Mouse (Mus musculus) liver, embryonic 16.5 days (tissue): Measurements from ENCODE around the gene Mpv17l2. TPM values are rescaled to one million over a fixed set of nuclear protein-coding genes. Genes with fewer than 3 reads are reported as not detected.

Experiments used
- ATAC-seq: fragments of 200-750 bp; cut with Nextera tagmentation; 2 replicates; pipeline ENCODE4 v1.8.0; 2017; ENCODE audit warnings: low read depth, mild to moderate bottlenecking, moderate number of reproducible peaks, moderate library complexity
- H3K27ac ChIP-seq: fragments of 300-500 bp; sonication (generic); 2 replicates; pipeline ENCODE4 v1.5.1; 2014; ENCODE audit warnings: mild to moderate bottlenecking, low read length
- H3K27me3 ChIP-seq: fragments of 300-500 bp; sonication (generic); 2 replicates; pipeline ENCODE4 v1.6.1; 2014; ENCODE audit warnings: low read depth, low read length, mixed read lengths; ENCODE audit not compliant: control insufficient read depth, insufficient read depth
- H3K36me3 ChIP-seq: fragments of 300-500 bp; sonication (generic); 2 replicates; pipeline ENCODE4 v1.6.1; 2014; ENCODE audit warnings: mild to moderate bottlenecking; ENCODE audit not compliant: control insufficient read depth, insufficient read depth
- H3K4me1 ChIP-seq: fragments of 300-500 bp; sonication (generic); 2 replicates; pipeline ENCODE4 v1.6.1; 2014; ENCODE audit warnings: low read depth, low read length, mixed read lengths; ENCODE audit not compliant: control insufficient read depth
- H3K4me2 ChIP-seq: fragments of 300-500 bp; sonication (generic); 2 replicates; pipeline ENCODE4 v1.6.1; 2014; ENCODE audit warnings: low read depth, low read length, mixed read lengths
- H3K4me3 ChIP-seq: fragments of 300-500 bp; sonication (generic); 2 replicates; pipeline ENCODE4 v1.5.1; 2014; ENCODE audit warnings: low read depth, mild to moderate bottlenecking, low read length
- H3K9ac ChIP-seq: fragments of 300-500 bp; sonication (generic); 2 replicates; pipeline ENCODE4 v1.6.1; 2014; ENCODE audit warnings: low read depth, low read length
- H3K9me3 ChIP-seq: fragments of 300-500 bp; sonication (generic); replicated peaks from 2 replicates; pipeline ENCODE4 v1.6.1; 2016; ENCODE audit warnings: low read length; ENCODE audit not compliant: control insufficient read depth
- WGBS: fragments of 180-500 bp; shearing (Covaris S2); extraction: QIAGEN DNeasy Blood & Tissue Kit; methylation state at CpG from one replicate; pipeline ENCODE4 v1.1.7; 2014; ENCODE audit not compliant: insufficient replicate concordance; 5-methylcytosine and 5-hydroxymethylcytosine counted together
- polyA plus RNA-seq: library from polyadenylated mRNA; unstranded; fragments of >200 nt; fragmentation: Nextera tagmentation; extraction: Ambion mirVana; gene quantifications from 2 replicates; pipeline ENCODE4 v1.2.1, GENCODE M21; 2015

Gene Mpv17l2
- polyA plus RNA-seq, 1 experiment from 2014 or later = 32.1 TPM

DNA sequence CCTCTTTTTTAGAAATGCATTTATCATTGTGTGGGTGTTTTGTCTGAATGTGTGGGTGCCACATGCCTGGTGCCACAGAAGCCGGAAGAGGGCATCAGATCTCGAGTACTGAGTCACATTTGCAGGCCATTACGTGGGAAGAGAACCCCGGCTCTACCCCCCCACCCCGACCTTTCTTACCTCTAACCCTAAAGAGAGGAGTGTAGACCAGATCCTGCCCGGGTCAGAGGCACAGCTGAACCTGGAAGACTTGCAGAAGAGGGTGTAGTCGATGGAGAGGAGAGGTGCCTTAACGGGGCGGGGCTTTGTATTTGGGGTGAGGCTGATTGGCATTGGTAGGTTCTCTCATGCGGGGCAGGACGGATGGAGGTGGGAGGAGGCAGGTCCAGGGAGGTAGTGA, 15.9 kb downstream of the Mpv17l2 start:
- Histone ChIP-seq H3K9ac (no peak overlapping the region), H3K9me3 (no peaks in the 10 kb centered on the region), H3K4me3 (no peak overlapping the region), H3K36me3 (no peaks in the 10 kb centered on the region), H3K27ac (no peak overlapping the region), H3K27me3 (peaks cover 62% of the 10 kb centered on the region), H3K4me2 (no peak overlapping the region), H3K4me1 (peaks cover 5% of the 10 kb centered on the region; the same call in 1 of the 2 replicates)
- WGBS = 39% methylated on average over 11 of the region's 11 CpGs
- no peak for ATAC-seq

GRCm38 (mm10) chr8:70743656-70744590, 16.8 kb downstream of the Mpv17l2 start:
- peaks cover 62% of the 10 kb centered on the region for H3K27me3 ChIP-seq
- H3K4me1 ChIP-seq = peaks cover 5% of the 10 kb centered on the region; the same call in 1 of the 2 replicates
- 0 out of 2 replicates have a peak overlapping the region, but pooled peaks have one; percentile 6 for H3K9ac ChIP-seq
- ATAC-seq = peak; percentile 48
- no peaks in the 10 kb centered on the region for H3K9me3 ChIP-seq
- peak overlapping the region; percentile 54 for H3K4me2 ChIP-seq
- no peak overlapping the region for H3K27ac ChIP-seq
- WGBS = 6% methylated on average over 48 of the region's 48 CpGs
- H3K36me3 ChIP-seq = no peaks in the 10 kb centered on the region
- H3K4me3 ChIP-seq = peak overlapping the region; percentile 42

- Histone ChIP-seq H3K4me3 (no peak overlapping the region; the same call in 1 of the 2 replicates), H3K4me2 (peak overlapping the region; percentile 54; the same call in 1 of the 2 replicates), H3K36me3 (no peaks in the 10 kb centered on the region), H3K27ac (no peak overlapping the region), H3K4me1 (peaks cover 5% of the 10 kb centered on the region; the same call in 1 of the 2 replicates), H3K27me3 (peaks cover 62% of the 10 kb centered on the region), H3K9me3 (no peaks in the 10 kb centered on the region), H3K9ac (no peak overlapping the region)
- no peak for ATAC-seq
- 3% methylated on average over 38 of the region's 38 CpGs for WGBS
Observed at GRCm38 (mm10) chr8:70742981-70743655, 17.6 kb downstream of the Mpv17l2 start.

GRCm38 (mm10) chr8:70742176-70742575, 18.6 kb downstream of the Mpv17l2 start:
- no peak overlapping the region for H3K4me3 ChIP-seq
- H3K4me1 ChIP-seq = peaks cover 5% of the 10 kb centered on the region; the same call in 1 of the 2 replicates
- H3K36me3 ChIP-seq = no peaks in the 10 kb centered on the region
- H3K27ac ChIP-seq = no peak overlapping the region
- ATAC-seq = no peak
- H3K9me3 ChIP-seq = no peaks in the 10 kb centered on the region
- peaks cover 58% of the 10 kb centered on the region for H3K27me3 ChIP-seq
- 56% methylated on average over 11 of the region's 11 CpGs for WGBS
- H3K9ac ChIP-seq = no peak overlapping the region
- H3K4me2 ChIP-seq = no peak overlapping the region

DNA sequence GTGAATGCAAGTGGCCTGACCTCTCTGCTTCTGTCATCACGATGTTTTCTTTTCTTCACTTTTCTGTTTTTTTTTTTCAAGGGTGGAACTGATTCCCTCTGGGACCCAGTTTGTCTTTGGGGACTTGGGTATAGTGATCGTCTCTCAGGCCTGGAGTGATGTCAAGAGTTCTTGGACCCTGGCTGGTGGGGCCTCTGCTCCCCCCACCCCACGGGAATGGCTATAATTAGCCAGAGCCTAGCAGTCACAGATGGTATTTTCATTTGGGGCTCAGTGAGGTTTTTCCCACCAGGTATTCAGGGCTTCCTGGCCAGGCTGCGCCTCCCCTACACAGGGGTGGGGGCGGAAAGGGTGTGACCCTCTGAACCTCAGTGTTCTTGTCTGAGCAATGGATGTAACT, 19.1 kb downstream of the Mpv17l2 start:
- Histone ChIP-seq H3K36me3 (no peaks in the 10 kb centered on the region), H3K4me3 (no peak overlapping the region), H3K27me3 (peaks cover 53% of the 10 kb centered on the region), H3K9me3 (no peaks in the 10 kb centered on the region), H3K9ac (no peak overlapping the region), H3K4me2 (no peak overlapping the region), H3K4me1 (peaks cover 5% of the 10 kb centered on the region; the same call in 1 of the 2 replicates), H3K27ac (no peak overlapping the region)
- no peak for ATAC-seq
- WGBS = 51% methylated on average over 5 of the region's 5 CpGs

DNA sequence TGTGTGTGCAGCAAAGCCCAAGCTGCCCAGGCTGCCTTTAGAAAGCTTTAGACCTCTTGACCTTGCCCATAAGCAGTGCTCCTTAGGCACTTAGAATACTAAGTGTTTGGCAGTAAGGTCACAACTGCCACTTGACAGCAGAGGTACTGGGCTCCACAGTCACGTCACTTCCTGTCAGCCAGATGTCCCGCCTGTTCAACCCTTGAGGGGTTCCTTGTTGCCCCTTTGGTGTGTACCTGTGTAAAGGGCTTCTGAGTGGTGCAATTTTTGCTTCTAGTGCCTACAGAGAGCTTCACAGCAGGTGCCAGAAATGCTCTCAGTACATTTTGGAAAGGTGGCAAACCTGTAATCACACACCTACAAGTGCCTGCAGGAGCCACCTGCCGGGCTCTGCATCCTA, 22.5 kb downstream of the Mpv17l2 start:
- Histone ChIP-seq H3K36me3 (no peaks in the 10 kb centered on the region), H3K4me3 (no peak overlapping the region), H3K4me1 (peaks cover under 1% of the 10 kb centered on the region; the same call in 1 of the 2 replicates), H3K27ac (no peak overlapping the region), H3K9me3 (no peaks in the 10 kb centered on the region), H3K4me2 (no peak overlapping the region), H3K27me3 (peaks cover 20% of the 10 kb centered on the region), H3K9ac (no peak overlapping the region)
- ATAC-seq = no peak
- WGBS = 34% methylated on average over 3 of the region's 3 CpGs

DNA sequence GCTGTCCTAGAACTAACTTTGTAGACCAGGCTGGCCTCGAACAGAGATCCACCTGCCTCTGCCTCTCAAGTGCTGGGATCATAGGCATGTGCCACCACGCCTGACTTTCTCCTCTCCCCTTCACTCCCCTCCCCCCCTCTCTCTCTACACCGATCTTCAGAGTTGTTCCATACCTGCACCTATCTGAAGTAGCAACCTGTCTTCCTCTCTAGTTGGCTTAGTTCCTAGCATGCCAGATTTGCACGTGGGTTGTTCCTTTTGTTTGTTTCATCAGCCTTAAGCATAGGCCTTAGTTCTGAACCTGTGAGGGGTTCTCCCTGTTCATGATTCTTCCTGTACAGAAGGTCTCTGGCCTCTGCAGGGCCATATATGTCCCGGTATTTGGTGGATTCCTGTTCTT, 23.0 kb downstream of the Mpv17l2 start:
- Histone ChIP-seq H3K4me2 (no peak overlapping the region), H3K4me1 (no peaks in the 10 kb centered on the region), H3K9me3 (no peaks in the 10 kb centered on the region), H3K27ac (no peak overlapping the region), H3K36me3 (no peaks in the 10 kb centered on the region), H3K9ac (no peak overlapping the region), H3K4me3 (no peak overlapping the region), H3K27me3 (peaks cover 15% of the 10 kb centered on the region)
- ATAC-seq = no peak
- 48% methylated on average over 5 of the region's 5 CpGs for WGBS

DNA sequence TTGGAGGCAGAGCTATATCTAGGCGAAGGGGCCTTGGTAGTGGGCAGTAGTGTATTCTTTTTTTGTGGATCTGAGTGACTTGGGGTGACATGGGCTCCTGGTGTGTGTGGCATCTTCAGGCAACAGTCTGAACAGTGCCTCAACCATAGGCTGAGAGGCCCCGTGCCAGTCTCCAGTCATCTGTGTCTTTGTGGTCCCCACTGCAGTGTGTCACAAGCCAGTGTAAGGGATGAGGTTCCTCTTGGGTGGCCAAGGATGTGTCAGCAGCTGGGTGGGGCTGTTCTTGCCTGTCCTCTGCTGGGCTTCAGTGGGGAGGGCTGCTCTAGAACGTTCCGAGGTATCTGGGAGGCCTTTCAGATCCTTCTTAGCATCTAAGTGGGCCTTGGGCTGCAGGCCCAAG, 29.8 kb downstream of the Mpv17l2 start:
- Histone ChIP-seq H3K4me3 (no peak overlapping the region), H3K27ac (no peak overlapping the region), H3K4me1 (peaks cover 3% of the 10 kb centered on the region; the same call in 1 of the 2 replicates), H3K27me3 (peaks cover 30% of the 10 kb centered on the region), H3K4me2 (no peak overlapping the region), H3K9me3 (no peaks in the 10 kb centered on the region), H3K36me3 (no peaks in the 10 kb centered on the region), H3K9ac (no peak overlapping the region)
- WGBS = 72% methylated on average over 4 of the region's 4 CpGs
- ATAC-seq = no peak
